Mouse (Mus musculus) thymus, adult 2 months (tissue): ENCODE measurements around the gene Cstad. TPM values are rescaled to one million over a fixed set of nuclear protein-coding genes. Genes with fewer than 3 reads are reported as not detected.

Experiments
- DNase-seq: peaks from one replicate; pipeline ENCODE4 v3.0.0; 2021
- H3K27ac ChIP-seq: fragments of 200-500 bp; 2 replicates; pipeline ENCODE4 v1.5.1; 2012; ENCODE audit warnings: low read length, control low read depth; ENCODE audit not compliant: control insufficient read depth, insufficient read depth
- H3K27me3 ChIP-seq: fragments of 200-500 bp; 2 replicates; pipeline ENCODE4 v1.6.1; 2012; ENCODE audit warnings: mild to moderate bottlenecking, low read length, moderate library complexity, mixed read lengths; ENCODE audit not compliant: control insufficient read depth, insufficient read depth
- H3K36me3 ChIP-seq: fragments of 200-500 bp; 2 replicates; pipeline ENCODE4 v1.6.1; 2012; ENCODE audit warnings: mild to moderate bottlenecking, low read length, moderate library complexity; ENCODE audit not compliant: control insufficient read depth, insufficient read depth
- H3K4me1 ChIP-seq: fragments of 200-500 bp; replicated peaks from 2 replicates; pipeline ENCODE4 v1.6.1; 2012; ENCODE audit warnings: low read length; ENCODE audit not compliant: control insufficient read depth, insufficient read depth
- H3K4me3 ChIP-seq: fragments of 200-500 bp; 2 replicates; pipeline ENCODE4 v1.5.1; 2012; ENCODE audit warnings: mild to moderate bottlenecking, low read length, control low read depth, moderate library complexity; ENCODE audit not compliant: control insufficient read depth, insufficient read depth
- CTCF ChIP-seq: fragments of 200-500 bp; IDR thresholded peaks from 2 replicates; pipeline ENCODE4 v1.5.1; 2012; ENCODE audit warnings: mild to moderate bottlenecking, control low read depth, low read length, moderate library complexity, borderline replicate concordance; ENCODE audit not compliant: control insufficient read depth, poor library complexity, insufficient read depth; ENCODE audit errors: extremely low read depth
- POLR2A ChIP-seq: fragments of 200-500 bp; IDR thresholded peaks from 2 replicates; pipeline ENCODE4 v1.6.1; 2012; ENCODE audit warnings: mild to moderate bottlenecking, low read length, control low read depth, moderate library complexity; ENCODE audit not compliant: control insufficient read depth, poor library complexity, insufficient read depth; ENCODE audit errors: extremely low read depth
- WGBS: fragments of 180-500 bp; shearing (Covaris S2); methylation state at CpG from one replicate; pipeline ENCODE4 v1.1.7; 2018; 5-methylcytosine and 5-hydroxymethylcytosine counted together
- polyA plus RNA-seq: library from polyadenylated mRNA; depleted of rRNA; stranded (reverse); fragments of >200 nt; gene quantifications from 2 replicates; pipeline ENCODE4 v1.2.3, GENCODE M21; 2012

Gene Cstad
- polyA plus RNA-seq, 1 experiment, result 2.9 TPM

- Histone ChIP-seq H3K27me3 (no peaks in the 10 kb centered on the region), H3K36me3 (no peaks in the 10 kb centered on the region), H3K27ac (no peak overlapping the region), H3K4me3 (no peak overlapping the region), H3K4me1 (peaks cover 45% of the 10 kb centered on the region)
- TF ChIP-seq POLR2A, result no peak
- TF ChIP-seq CTCF, result no peak
- no peak for DNase-seq
- WGBS, result 83% methylated on average over 6 of the region's 6 CpGs
These were observed 2.4 kb upstream of the Cstad start for GRCm38 (mm10) chr2:30592391-30592790.

- Histone ChIP-seq H3K36me3 (no peaks in the 10 kb centered on the region), H3K27me3 (no peaks in the 10 kb centered on the region), H3K27ac (no peak overlapping the region), H3K4me3 (no peak overlapping the region), H3K4me1 (peaks cover 40% of the 10 kb centered on the region)
- 96% methylated on average over 6 of the region's 6 CpGs for WGBS
- no peak for TF ChIP-seq CTCF
- no peak for DNase-seq
These were observed 1.9 kb upstream of the Cstad start for GRCm38 (mm10) chr2:30592951-30593350.

GRCm38 (mm10) chr2:30593636-30594310 lies 1.1 kb upstream of the Cstad start:
- TF ChIP-seq POLR2A (no peak), CTCF (no peak)
- H3K27me3 ChIP-seq, result no peaks in the 10 kb centered on the region
- WGBS, result 93% methylated on average over 13 of the region's 13 CpGs
- no peak overlapping the region for H3K4me3 ChIP-seq
- H3K4me1 ChIP-seq, result peaks cover 35% of the 10 kb centered on the region
- no peaks in the 10 kb centered on the region for H3K36me3 ChIP-seq
- peak overlapping the region; percentile 81 for H3K27ac ChIP-seq
- no peak for DNase-seq

GRCm38 (mm10) chr2:30595796-30596195 lies 956 bp downstream of the Cstad start:
- WGBS, result 66% methylated on average over 4 of the region's 4 CpGs
- no peak for DNase-seq
- Histone ChIP-seq H3K27me3 (no peaks in the 10 kb centered on the region), H3K36me3 (no peaks in the 10 kb centered on the region), H3K4me3 (peak overlapping the region; percentile 63; the same call in 1 of the 2 replicates), H3K27ac (peak overlapping the region; percentile 76; the same call in 1 of the 2 replicates), H3K4me1 (peaks cover 44% of the 10 kb centered on the region)
- no peak for TF ChIP-seq CTCF
- no peak for TF ChIP-seq POLR2A

- WGBS, result 18% methylated on average over 3 of the region's 3 CpGs
- TF ChIP-seq POLR2A (no peak), CTCF (no peak)
- Histone ChIP-seq H3K4me3 (no peak overlapping the region), H3K27ac (no peak overlapping the region), H3K4me1 (peaks cover 34% of the 10 kb centered on the region), H3K36me3 (no peaks in the 10 kb centered on the region), H3K27me3 (no peaks in the 10 kb centered on the region; the same call in 1 of the 2 replicates)
- DNase-seq, result no peak
These were observed 4.8 kb downstream of the Cstad start for GRCm38 (mm10) chr2:30599621-30600020.

- WGBS, result 19% methylated on average over 9 of the region's 9 CpGs
- Histone ChIP-seq H3K27me3 (no peaks in the 10 kb centered on the region; the same call in 1 of the 2 replicates), H3K27ac (no peak overlapping the region), H3K4me1 (peaks cover 40% of the 10 kb centered on the region), H3K4me3 (no peak overlapping the region), H3K36me3 (no peaks in the 10 kb centered on the region)
- TF ChIP-seq CTCF, result no peak
- no peak for TF ChIP-seq POLR2A
- DNase-seq, result no peak
These were observed 5.5 kb downstream of the Cstad start for GRCm38 (mm10) chr2:30600291-30600690.

- peaks cover 36% of the 10 kb centered on the region for H3K4me1 ChIP-seq
- no peak overlapping the region for H3K4me3 ChIP-seq
- 64% methylated on average over 20 of the region's 20 CpGs for WGBS
- DNase-seq, result no peak
- no peaks in the 10 kb centered on the region for H3K36me3 ChIP-seq
- no peak for TF ChIP-seq POLR2A
- no peak for TF ChIP-seq CTCF
- no peaks in the 10 kb centered on the region; the same call in 1 of the 2 replicates for H3K27me3 ChIP-seq
- no peak overlapping the region for H3K27ac ChIP-seq
These were observed 6.4 kb downstream of the Cstad start for GRCm38 (mm10) chr2:30600965-30601841.
